Mouse (Mus musculus): ENCODE results near the gene Vpreb2.

- peak; percentile 33; the same call in 1 of the 2 replicates for TF ChIP-seq EP300 (IDR thresholded peaks at IDR 0.05; ENCODE audit: low read depth)
- TF ChIP-seq CTCF (IDR thresholded peaks at IDR 0.05; ENCODE audit: low read depth): no peak
Measured at GRCm38 (mm10) chr16:17933594-17934444, 46.4 kb upstream of the Vpreb2 start.
